Mouse (Mus musculus): ENCODE measurements around the gene Pde9a.

DNA sequence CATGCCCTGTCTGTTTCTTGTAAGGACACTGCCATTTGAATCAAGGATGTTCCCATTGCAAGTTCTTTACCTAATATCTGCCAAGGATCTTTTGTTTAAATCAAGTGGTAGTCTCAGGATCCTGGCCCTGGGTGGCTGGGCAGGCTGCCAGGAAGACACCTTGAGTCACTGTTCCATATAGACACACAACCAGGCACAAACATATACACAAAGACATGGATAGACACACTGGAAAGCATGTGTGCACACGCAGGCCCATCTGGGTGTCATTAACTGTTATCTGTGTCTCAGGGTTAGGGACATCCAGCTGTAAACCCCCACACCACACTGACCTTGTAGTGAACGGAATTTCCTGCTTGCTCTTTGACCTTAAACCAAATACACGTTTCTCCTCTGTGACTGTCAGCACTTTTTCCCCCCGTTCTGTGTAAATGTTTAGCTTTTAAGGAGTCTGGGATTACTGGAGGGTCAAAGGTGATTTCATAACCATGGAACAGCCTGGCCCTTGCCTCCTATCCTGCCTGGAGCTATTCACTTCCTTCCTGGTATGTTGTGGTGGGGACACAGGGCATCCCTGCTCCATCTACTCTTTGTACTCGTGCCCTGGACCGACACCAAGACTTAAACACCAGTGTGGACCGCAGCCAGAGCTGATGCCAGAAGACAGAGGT, 59.2 kb downstream of the Pde9a start:
- no peak for TF ChIP-seq CTCF (conservative IDR thresholded peaks at IDR 0.05; ENCODE audit: low read length)
- no peak for TF ChIP-seq NANOG (IDR thresholded peaks at IDR 0.05; ENCODE audit: borderline replicate concordance, low read length)

Data from E14TG2a.4 (cell line).